Mouse (Mus musculus) left cerebral cortex, postnatal 14 days (tissue): ENCODE measurements around the gene Gtf2h3. TPM values are rescaled to one million over a fixed set of nuclear protein-coding genes. Genes with fewer than 3 reads are reported as not detected.
A peak's percentile ranks its signal among the peaks of the same experiment; 100 is the strongest.
"Not testable (repeated sequence)": the region's sequence is repeated elsewhere in the genome, so short reads cannot be mapped to it uniquely, and the experiment has no call there.

Experiments used
- DNase-seq, 2 experiments: peaks; one replicate each; pipeline ENCODE4 v3.0.0; 2021 to 2022; ENCODE audit warnings: low spot score in 2 of 2, mixed read lengths in 1 of 2
- intact Hi-C: fragments of 180-260 bp; cut with DNase I; formaldehyde crosslinking; loops from one replicate; pipeline ENCODE4 v1.15.1; 2025
- total RNA-seq, 2 experiments: library from RNA; stranded (reverse); gene quantifications; 2 replicates each; pipeline ENCODE4 v1.2.3; 2021

The Gtf2h3 gene
- total RNA-seq, 2 experiments from 2014 or later: 26.2 to 30.8 TPM

GRCm38 (mm10) chr5:124552558-124553307 lies 26.2 kb upstream of the Gtf2h3 start, which contains the start of gene Ddx55:
Gene Ddx55, plus strand, starts transcription at chr5:124552864.
- intact Hi-C loops: no loop called here
- peak; percentile 88 to 90 for DNase-seq

GRCm38 (mm10) chr5:124553607-124554006 lies 25.3 kb upstream of the Gtf2h3 start:
- DNase-seq: no peak
- intact Hi-C loops: no loop called here

DNA sequence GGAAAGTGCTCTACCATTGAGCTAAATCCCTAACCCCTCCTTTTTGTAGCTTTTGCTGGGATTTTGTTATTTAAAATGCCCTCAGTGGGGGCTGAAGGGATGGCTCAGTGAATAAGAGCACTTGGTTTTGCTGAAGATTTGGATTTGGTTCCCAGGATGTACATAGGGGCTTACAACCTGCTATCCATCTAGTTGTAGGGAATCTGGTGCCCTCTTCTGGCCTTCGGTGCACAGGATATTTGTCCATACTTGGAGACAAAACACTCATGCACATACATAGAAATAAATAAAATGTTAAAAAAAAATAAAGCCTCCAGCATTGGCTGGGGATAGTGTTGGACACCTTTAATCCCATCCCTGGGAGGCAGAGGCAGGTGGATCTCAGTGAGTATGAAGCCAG lies 23.8 kb upstream of the Gtf2h3 start:
- no peak for DNase-seq
- intact Hi-C loops: no loop called here

DNA sequence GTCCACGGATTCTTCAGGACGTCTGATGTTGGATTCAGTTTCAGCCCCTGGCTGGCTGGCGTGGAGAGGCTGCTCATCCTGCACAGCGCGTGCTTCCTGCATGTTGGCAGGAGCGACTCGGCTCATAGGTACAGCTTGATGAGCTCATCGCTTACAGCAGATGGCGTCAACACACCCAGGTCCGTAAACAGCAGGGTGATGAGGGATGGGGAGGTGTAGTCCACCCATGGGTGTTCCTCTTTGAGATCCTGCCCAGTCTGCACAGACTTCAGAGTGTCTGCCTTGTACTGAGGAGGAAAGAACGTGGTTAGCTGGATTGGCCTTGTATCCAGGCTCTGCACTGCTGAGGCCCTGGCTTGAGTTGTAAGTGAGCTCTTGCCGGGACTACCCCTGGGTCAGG lies 7.9 kb upstream of the Gtf2h3 start:
- peak; percentile 48 to 63 for DNase-seq

GRCm38 (mm10) chr5:124575467-124575866 lies 3.5 kb upstream of the Gtf2h3 start:
- DNase-seq: no peak

More for the DNA sequence above, 7.9 kb upstream of the Gtf2h3 start:
- intact Hi-C loops: no loop called here

GRCm38 (mm10) chr5:124582515-124582914 lies 3.6 kb downstream of the Gtf2h3 start:
- intact Hi-C loops: no loop called here

More at GRCm38 (mm10) chr5:124575467-124575866, 3.5 kb upstream of the Gtf2h3 start:
- intact Hi-C loops: no loop called here

GRCm38 (mm10) chr5:124592768-124593167 lies 13.8 kb downstream of the Gtf2h3 start:
- DNase-seq: no peak
- intact Hi-C loops: no loop called here

More at GRCm38 (mm10) chr5:124582515-124582914, 3.6 kb downstream of the Gtf2h3 start:
- no peak for DNase-seq

GRCm38 (mm10) chr5:124598224-124599174 lies 19.6 kb downstream of the Gtf2h3 start:
- intact Hi-C loops: no loop called here
- DNase-seq: peak; percentile 95 to 99

GRCm38 (mm10) chr5:124599726-124600125 lies 20.8 kb downstream of the Gtf2h3 start:
- intact Hi-C loops, DNase-seq: not testable (repeated sequence)

GRCm38 (mm10) chr5:124602349-124602748 lies 23.4 kb downstream of the Gtf2h3 start:
- intact Hi-C loops: no loop called here

GRCm38 (mm10) chr5:124604296-124604695 lies 25.4 kb downstream of the Gtf2h3 start:
- intact Hi-C loops: no loop called here
- no peak for DNase-seq

More at GRCm38 (mm10) chr5:124602349-124602748, 23.4 kb downstream of the Gtf2h3 start:
- DNase-seq: peak; percentile 60 to 80

- no peak for DNase-seq
- intact Hi-C loops: no loop called here
These were observed 26.2 kb downstream of the Gtf2h3 start for GRCm38 (mm10) chr5:124605041-124605622.

DNA sequence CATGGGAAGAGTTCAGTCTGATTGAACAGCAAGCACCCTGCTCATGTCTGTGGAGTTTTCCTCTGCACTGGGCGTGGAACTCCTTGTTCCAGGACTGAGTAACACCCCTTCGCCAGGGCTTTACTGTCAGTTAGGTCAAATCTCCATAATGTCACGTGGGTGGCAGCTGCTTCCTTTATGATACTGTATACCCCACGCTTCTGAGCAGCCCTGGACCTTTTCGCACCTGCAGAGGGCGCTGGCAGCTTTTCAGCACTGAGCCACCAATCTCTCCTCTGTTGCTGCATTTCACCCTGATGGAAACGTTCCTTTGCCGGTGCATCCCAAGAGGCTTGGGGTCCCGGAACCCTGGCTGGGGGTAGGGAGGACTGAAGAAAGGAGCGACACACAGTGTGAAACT lies 32.0 kb downstream of the Gtf2h3 start:
- DNase-seq: no peak
- intact Hi-C loops: no loop called here

- intact Hi-C loops: no loop called here
- no peak for DNase-seq
These were observed 35.8 kb downstream of the Gtf2h3 start for GRCm38 (mm10) chr5:124614709-124615108.

DNA sequence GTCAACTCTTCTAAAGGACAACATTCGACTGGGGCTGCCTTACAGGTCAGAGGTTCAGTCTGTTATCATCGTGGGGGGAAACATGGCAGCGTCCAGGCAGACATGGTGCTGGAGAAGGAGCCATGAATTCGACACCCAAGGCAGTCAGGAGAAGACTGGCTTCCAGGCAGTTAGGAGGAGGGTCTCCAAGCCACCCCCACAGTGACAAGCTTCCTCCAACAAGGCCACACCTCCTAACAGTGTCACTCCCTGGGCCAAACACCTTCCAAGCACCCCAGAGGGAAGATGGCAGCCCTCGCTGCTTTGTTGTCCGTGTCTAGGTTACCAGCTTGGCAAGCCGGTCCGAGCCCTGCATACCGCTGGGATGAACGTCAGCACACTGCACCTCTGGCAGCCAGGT lies 39.8 kb downstream of the Gtf2h3 start:
- intact Hi-C loops: no loop called here
- DNase-seq: no peak

DNA sequence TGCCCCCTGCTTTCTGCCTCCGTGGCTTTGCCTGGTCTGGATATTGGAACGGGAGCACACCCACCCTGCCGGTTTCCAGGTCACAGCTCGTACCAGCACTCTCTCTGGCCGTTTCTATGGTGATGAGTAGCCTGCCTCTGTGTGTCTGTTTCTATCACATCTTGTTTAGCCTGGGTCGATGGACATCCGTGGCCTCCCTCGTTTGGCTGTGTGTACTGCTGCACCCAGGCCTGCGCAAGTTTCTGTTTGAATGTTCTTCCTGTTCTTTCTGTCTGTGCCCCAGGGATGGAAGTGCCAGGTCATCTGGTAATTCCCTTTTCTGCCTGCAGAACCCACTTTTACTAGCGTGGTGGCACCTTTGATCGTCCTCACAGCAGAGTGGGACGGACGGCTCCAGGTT lies 42.4 kb downstream of the Gtf2h3 start:
- intact Hi-C loops: no loop called here
- peak in 1 of 2 experiments; percentile 48 for DNase-seq

DNA sequence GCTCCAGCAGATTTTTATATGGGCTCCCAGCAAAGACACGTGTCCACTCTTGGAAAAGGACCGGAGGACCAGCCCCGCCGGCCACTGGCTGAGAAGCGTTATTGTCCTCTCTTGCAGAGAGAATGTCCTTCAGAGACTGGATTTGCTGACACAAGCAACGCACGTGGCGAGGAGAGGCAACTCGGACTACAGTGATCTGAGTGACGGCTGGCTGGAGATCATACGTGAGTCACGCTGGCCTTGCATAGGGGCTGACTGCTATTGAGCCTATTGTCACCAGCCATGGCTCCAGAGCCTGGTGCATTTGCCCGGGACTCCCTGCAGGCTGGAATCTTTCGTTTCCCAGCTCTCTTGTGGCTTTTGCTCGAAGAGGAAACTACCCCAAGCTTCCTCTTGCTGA lies 44.0 kb downstream of the Gtf2h3 start:
- no peak for DNase-seq
- intact Hi-C loops: no loop called here

DNA sequence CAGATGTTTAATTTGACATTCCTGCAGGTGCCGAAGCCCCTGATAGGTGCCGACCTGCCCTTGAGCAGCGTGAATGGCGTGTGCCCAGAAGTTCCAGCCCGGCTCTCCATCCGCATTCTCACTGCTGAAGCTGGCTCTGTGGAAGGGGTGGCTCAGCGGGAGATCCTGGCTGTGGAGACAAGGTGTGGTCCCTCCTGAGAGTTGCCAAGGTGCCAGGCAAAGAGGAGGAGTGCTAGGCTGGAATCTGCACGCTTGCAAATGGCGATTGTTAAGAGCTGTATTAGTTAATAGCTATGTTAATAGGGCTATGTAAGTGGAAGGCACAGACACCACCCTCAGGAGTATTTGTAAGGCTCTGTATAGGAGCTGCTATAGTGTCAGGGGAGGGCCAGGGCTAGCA lies 45.4 kb downstream of the Gtf2h3 start:
- no peak for DNase-seq

GRCm38 (mm10) chr5:124628448-124629363 lies 49.8 kb downstream of the Gtf2h3 start, which contains the start of gene Atp6v0a2:
Gene Atp6v0a2, plus strand, starts transcription at chr5:124628576.
- intact Hi-C loops: no loop called here
- DNase-seq: peak; percentile 93 to 95

More for the DNA sequence above, 45.4 kb downstream of the Gtf2h3 start:
- intact Hi-C loops: no loop called here
